Mouse (Mus musculus): Measurements from ENCODE around the gene Dennd4a.

Dennd4a gene

GRCm38 (mm10) chr9:64956337-64956736, 145.2 kb downstream of the Dennd4a start:
- peak; percentile 44 to 54 for DNase-seq (ENCODE audit: low spot score in 2 of 2)

DNA sequence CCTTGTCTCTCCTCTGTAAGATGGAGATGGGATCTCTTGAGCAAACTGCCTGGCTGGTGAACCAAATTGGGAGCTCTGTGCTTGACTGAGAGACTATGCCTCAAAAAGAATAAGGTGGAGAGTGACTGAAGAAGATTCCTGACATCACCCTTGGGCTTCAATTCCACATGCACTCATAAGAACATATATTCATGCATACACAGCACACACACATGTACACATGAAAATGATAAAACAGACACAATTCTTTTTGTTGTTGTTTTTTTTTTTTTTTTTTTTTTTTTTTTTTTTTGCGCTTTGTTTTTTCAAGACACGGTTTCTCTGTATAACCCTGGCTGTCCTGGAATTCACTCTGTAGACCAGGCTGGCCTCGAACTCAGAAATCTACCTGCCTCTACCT, 146.1 kb downstream of the Dennd4a start:
- DNase-seq (ENCODE audit: low spot score in 2 of 2): no peak

GRCm38 (mm10) chr9:64960117-64960977, 149.2 kb downstream of the Dennd4a start, which contains the start of gene Ints14:
Gene Ints14, plus strand, starts transcription at chr9:64960905.
- peak; percentile 96 to 97 for DNase-seq (ENCODE audit: low spot score in 2 of 2)

DNA sequence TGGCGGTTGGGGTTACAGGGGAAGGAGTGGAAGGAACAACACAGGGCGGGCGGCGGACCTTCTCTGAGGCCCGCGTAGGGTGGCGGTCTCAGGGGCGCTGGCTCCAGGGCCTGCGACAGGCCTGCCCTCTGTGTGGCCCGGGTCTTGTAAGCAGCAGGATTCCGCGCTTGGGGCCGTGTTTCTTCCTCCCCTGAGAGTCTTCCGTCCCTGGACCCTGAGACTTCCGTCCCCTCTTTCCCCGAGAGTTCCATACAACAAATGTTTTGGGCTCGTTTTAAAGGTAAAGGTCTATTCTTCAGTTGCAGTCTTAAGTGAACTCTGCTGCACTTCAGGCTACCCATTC, 149.8 kb downstream of the Dennd4a start:
- no peak for DNase-seq (ENCODE audit: low spot score in 2 of 2)

Measured in right cerebral cortex, postnatal 10 days (tissue).